Mouse (Mus musculus) megakaryocyte-erythroid progenitor cell, adult 5-6 weeks (primary cell): ENCODE results near the gene Gm6899. TPM values are rescaled to one million over a fixed set of nuclear protein-coding genes. Genes with fewer than 3 reads are reported as not detected.
A peak's percentile ranks its signal among the peaks of the same experiment; 100 is the strongest.

Source experiments
- ATAC-seq: replicated peaks from 2 replicates; pipeline ENCODE4 v1.8.0; 2016; ENCODE audit warnings: mild to moderate bottlenecking, inconsistent platforms; ENCODE audit not compliant: severe bottlenecking, poor library complexity, low FRiP score, low TSS enrichment
- total RNA-seq, 2 experiments: library from RNA; stranded (forward) in 1 of 2; stranded (reverse) in 1 of 2; fragments of 200-1000, 215-1000 nt in 1 of 2; fragments of >200 nt in 1 of 2; fragmentation: Nextera tagmentation in 1 of 2; gene quantifications; 2 replicates each; pipeline ENCODE4 v1.2.3; 2014 to 2017

Gene Gm6899
- total RNA-seq (2014; fragmentation: Nextera tagmentation) (not detected in 2 replicates), total RNA-seq (2017) (not detected in 2 replicates)

DNA sequence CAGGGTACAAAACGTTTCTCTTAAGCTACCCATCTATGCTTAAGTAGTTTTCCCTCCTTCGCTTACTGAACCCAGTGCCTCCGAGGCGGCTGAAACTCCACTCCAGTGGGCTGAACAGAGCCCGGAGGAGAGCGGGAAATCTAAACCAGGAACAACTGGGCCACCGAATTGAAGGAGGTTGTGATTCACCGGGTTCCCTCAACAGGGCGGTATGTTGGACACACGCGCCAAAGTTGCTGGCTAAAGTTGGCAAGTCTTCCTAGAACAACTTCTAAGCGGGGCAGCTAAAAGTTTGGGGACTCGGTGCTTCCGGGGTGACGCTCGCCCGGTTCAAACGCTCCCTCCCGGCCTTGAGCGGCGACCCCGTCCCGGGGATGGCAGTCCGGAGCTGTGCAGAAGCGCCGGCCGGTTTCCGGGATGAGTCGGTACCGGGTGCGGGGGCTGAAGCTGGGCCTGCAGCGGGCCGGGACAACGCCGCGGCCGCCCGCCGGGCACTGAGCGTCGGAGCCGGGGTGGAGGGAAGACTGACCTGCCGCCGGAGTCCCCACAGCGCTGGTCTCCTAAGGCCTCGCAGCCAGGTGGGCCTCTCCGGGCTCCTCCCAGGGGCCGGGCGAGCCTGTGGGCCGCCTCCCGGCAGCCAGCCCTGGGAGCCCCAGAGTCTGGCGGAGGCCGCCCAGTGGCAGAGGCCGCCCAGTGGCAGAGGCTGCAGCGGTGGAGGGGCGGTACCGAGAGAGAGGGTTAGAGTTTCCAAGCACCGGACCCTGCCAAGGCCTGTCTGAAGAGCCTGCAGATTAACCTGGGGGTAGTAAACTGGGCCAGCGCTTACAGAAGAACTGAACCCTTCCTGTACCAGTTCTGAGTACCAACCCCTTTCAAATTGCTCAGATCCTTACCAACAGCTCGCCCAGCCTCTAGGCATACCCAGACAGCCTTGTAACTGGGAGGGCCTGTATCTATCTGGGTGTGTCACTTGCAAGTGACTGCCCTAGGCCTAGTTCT, at the start of gene Gm6899, which contains the start of gene Vrk2:
Gm6899 (plus strand) TSS at position 181 of the 999 bp plus-strand sequence.
Vrk2 (minus strand) TSS at position 939 of the 999 bp plus-strand sequence.
- ATAC-seq: peak; percentile 97

DNA sequence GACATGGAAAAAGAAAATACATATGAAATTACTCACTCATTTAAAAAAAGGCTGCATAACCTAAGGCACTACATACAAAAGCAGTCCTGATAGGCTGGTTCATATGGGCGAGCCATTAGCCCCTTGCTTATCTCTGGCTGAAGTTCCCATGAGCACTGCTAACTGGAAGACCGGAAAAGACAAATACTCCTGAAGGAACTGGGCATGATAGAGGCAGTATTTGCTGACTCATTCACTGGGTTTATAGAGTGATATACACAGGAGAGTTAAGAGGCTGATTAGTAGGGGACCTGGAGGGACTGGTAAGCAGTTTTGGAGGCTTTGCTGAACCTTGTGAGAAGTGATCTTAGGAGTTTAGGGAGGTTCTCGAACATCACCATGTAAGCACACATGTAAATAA, 41.5 kb upstream of the Gm6899 start:
- peak; percentile 44 for ATAC-seq

DNA sequence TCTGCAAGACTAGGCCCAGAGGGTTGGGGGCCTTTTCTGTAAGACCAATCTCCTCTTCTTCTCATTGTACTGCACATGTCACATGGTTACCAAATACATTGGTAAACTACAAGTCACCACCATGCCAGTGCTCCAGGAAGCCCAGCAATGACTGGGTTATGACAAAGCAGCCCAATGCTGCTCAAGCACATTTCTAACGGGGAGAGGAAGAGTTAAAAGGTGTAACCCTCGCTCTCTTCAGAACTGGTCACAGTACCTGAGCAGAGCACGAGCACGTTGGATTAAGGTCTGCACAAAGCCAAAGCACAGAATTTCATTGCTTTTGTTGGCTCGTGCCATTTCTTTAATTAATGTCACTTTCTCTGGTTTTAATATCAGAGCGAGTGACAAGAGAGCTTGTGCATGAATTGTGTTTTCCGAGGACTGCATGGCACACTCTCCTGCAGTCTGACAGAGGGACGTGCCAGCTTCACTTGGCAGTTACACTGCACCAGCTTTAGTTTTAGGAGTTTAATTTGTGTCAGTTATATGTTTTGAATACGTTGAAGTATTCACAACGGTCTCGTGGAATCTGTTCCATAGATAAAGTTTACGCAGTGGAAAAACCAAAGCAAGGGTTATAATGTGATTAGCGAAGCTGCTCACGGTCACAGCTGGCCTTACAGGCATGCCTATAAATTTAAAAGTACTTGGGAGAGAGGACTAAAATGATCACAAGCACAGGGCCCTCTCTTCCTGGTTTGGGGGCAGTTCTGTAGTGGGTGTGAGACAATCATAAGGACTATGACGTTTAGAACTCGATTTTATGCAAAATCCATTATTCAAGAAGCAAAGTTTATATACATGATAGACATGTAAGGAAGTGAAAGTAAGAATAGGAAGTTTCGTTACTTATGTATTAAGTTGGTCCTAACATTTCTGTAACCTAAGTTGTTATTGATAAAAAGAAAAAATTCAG, 7.4 kb upstream of the Gm6899 start:
- peak; percentile 51 for ATAC-seq

DNA sequence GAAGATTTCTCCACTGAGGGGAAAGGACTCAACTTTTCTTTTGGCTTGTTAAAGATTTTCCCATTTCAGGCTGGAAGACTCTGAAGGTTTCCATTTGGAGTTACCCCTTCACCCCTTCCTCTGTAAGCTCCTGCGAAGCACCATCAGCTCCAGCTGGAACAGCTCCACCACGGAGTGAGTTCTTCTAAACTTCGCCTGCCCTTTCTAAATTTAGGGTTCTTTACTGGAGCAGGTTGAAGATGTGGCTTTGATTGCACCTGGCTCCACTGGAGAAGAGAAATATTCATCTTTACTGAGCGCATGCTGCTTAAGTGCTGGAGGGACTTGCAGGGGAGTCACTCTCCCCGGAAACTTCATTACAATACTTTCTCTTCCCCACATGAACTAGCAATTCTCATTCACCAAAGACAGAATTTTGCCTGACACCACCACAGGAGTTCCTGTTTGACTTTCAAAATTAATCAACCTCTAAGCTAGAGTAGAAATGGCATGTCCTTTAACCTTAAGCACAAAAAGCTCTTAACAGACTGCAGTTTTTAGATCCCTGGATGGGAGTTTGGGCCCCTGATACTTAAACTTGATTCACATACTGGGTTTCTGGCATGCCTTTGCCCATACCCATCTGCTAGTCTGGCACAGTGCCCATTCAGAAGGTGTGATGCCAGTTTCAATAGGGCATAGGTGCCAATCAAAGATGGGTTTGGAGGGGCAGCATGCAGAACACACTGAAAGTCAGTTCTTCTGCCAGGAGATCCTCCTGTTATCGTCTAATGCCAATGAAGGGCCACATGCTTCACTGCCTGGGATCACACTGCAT, 6.5 kb upstream of the Gm6899 start:
- ATAC-seq: peak; percentile 53

DNA sequence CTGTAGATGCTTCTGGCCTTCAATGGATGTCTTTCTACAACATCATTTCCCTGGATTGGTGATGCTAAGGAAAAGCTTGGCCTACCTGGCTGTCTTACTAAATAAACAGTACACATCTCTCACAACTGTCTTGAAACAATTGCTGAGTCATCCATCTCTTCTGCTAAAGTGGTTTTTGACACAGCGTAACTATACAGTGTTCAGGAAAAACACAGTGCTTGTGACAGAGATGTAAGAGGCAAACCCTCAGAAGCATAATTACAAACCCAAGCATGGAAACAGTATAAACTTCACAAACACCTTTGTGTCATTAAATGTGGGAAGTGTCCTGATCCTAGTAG, 5.9 kb upstream of the Gm6899 start:
- ATAC-seq: peak; percentile 38

DNA sequence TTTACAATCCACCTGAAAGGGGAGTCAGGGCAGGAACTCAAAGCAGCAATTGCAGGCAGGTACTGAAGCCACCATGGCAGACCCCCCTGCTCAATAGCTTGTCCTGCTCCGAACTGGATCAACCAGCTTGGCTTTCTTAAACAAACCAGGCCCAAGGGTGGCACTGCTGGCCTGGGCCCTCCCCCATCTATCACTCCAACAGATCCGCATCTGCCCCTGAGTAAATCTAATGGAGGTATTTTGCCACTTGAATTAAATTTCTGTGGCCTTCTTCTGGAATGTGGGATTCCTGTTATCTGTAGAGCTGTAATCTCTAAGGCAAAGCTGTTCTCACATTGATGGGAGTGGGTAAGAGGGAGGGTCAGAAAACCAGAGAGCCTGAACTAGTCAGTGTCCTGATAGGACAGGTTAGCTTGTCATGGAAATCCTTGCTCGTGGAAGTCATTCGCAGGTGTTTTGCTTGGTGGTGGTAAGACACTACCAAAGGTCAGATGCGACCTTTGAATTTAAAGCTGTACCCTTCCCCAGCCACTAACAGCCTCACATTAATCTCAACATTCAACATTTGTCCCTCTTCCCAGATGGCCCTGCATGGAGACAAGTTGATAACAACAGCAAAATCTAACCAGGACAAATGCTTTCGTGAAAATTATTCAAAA, 517 bp upstream of the Gm6899 start:
- peak; percentile 10 for ATAC-seq

DNA sequence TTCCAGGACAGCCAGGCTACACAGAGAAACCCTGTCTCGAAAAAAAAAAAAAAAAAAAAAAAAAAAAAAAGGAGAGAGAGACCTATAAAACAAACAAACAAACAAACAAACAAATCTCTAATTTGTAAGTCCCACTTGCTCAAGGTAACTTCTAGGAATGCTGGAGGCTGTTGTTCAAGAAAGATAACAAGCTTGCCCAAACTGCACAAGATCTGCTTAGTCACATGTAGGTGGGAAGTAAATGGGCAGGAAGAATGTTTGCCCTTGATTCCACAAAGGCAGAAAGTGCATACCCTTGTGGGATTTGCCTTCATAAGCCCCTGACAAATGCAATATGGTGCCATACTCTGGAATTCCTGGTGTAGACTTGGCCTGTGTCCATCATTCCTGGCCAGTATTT, 1.4 kb downstream of the Gm6899 start:
- ATAC-seq: no peak

DNA sequence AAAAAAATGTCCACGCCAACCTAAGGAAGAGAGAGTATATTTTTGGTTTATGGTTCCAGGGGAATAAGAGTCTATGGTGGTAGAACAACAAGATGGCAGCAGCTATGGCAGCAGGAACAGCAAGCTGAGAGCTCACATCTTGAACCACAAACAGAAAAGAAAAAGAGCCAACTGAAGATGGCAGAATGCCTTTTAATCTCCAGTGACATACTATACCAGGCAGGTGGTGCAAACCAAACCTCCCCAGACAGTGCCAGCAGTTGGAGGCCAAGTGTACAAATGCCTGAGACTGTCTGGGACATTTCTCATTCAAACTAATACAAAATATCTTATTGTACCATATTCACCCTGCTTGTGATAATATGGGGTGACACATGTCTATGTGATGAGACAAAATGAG, 3.1 kb downstream of the Gm6899 start:
- ATAC-seq: no peak

DNA sequence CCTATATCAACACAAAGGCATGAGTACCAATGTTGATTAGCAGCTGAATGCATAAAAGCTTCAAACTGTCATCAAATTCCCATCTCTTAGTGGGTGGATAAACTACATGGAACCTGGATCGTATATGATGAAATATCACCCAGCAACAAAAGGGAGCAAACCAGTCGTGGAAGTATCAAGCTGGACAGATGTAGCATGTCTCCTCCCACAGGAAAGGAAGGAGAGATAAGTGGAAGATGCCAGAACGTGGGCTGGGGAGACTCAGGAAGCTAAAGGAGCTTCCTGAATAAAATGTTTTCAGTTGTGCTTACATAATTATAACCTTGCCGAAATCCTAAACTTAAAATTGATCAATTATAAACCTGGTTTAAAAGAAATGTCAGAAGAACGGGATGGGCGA, 4.1 kb downstream of the Gm6899 start:
- ATAC-seq: no peak

DNA sequence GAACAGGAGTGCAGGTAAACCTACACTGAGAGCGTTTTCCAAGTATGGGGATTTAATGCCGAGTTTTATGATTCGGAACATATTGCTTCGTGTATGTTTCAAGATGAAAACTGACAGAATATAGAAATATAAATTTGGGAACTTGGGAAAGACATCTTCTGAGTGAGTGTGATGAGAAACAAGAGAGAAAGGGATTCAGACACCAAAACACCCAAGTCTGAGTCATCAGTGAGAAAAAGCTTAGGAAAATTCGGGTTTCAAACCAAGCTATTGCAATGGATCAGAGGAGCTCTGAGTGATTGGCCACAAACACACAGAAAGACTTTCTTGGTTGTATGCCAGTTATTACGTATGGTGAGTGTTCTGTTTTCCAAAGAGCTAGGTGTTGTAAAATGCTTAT, 4.7 kb downstream of the Gm6899 start:
- ATAC-seq: no peak

DNA sequence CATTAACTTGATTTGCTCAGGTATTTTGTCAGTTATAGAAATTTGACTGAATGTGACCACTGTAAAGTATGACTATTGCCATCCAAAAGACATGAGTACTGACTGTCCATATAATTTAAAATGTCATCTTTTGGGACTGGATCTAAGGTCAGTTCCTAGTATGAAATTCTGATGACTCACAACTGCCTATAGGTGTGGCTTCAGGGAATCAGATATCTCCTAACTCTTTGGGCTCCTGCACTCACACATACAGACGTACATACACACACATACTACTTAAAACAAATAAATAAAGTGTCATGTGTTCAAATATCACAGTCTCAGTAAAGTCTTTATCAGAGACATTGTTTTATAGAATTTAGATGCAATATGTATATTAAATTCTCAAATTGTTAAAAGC, 5.8 kb downstream of the Gm6899 start:
- peak; percentile 49; the same call in 1 of the 2 replicates for ATAC-seq

DNA sequence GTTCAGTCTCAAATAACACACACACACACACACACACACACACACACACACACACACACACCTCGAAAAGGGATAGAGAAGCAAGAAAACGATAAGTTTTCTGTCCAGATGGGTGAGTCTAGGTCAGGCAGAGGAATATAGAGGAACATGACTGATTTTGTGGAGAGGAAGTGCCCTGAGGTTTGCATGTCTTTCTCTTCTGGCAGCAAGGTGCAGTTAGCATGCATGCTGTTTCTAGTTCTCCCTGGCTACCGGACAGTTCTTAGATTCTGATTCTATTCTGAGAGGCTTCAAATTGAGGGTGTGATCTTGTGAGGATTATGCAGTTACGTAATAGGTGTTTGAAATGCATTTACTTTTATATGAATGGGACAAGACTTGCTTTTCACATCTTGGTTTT, 7.7 kb downstream of the Gm6899 start:
- ATAC-seq: no peak

DNA sequence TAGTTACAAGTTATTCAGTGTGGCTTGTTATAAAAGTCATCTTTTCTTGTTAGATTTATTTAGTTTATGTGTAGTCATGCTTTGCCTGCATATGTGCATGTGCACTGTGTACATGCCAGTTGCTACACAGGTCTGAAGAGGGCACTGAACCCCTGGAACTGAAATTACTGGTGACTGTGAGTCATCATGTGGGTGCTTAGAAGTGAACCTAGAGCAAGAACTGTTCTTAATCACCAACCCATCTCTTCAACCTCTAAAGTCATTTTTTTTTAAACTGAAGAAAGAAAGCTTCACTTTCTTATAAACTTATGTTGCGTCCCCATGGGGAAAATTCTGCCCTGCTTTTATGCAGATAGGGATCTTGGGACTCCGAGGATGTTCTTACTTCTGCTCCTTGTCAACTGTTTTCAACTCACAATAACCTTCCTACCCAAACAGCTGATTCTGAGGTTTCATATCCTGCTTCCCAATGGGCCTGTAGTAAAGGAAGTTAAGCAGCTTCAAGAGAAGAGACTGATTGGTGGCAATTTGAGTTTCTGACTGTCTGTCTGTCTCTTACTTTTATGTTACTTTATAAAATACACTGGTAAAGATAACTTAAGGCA, 8.6 kb downstream of the Gm6899 start:
- no peak for ATAC-seq

DNA sequence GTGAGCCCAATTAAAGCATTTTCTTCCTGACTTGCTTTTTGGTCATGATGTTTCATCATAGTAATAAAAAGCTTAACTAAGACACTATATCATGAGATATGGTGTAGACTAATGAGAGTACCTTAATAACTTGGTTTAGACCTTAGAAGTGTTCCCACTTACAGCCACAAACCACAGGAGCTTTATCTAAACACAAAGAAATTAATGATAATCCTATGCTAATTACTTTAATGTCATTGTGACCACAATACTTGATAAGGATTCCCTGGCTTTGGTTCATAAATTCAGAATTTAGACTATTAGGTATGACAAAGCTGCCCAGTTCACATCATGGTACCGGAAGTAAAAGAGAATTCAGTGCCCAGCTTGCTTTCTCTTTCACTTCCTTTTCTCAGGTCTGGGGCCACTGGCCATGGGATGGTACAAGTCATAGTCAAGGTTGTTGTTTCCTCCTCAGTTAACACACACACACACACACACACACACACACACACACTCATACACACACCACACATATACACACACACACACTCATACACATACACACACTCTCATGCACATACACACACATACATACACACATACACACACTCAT, 11.1 kb downstream of the Gm6899 start:
- ATAC-seq: peak; percentile 78

DNA sequence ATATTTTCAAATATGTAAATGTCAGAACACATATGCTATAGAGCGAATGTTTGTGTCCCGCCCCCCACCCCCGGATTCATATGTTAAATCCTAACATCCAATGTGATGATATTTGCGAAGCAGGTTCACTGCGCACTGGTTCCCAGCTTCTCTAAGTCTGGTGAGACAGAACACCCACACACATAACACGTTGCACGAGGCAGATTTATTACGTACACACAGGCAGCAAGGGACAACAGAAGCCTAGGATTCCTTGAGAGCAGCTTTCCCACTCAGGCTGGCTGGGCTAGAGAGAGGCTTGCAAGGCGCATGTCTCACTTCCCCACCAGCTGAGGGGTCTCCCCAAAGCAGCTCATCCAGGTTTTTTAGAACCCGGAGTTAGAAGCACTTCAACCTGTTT, 15.8 kb downstream of the Gm6899 start:
- ATAC-seq: no peak

DNA sequence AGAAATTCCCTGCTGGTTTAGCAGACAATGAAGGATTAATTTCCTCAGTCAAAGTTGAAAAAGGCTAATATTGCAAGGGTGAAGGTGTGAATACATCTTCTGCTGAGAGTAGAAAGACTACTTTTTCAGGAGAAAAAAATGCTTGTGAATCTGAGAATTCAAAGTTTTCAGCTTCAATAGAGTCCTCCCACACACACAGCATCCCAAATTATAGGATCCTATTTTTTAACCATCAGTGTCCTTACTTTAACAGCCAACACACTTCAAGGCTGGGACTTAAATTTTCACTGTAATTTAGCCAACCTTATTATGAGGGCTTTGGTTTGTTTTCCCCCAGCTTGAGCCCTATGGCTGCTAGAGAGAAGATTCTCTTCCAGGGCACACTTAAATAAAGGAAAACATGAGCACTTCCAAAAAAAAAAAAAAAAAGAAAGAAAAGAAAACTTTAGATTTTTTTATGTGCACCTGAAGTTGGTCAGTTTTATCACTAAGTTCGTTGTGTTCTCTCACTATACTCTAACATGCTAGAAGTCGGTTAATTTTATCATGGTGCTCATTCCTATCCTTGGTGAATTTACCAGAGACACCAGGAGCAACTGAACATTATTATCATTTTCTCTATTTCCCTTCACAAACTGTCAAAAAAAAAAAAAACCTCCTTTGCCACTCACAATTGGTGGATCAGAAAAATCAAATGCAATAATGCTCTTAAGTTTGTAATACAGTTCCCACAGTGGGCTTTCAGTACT, 25.6 kb downstream of the Gm6899 start:
- ATAC-seq: no peak

DNA sequence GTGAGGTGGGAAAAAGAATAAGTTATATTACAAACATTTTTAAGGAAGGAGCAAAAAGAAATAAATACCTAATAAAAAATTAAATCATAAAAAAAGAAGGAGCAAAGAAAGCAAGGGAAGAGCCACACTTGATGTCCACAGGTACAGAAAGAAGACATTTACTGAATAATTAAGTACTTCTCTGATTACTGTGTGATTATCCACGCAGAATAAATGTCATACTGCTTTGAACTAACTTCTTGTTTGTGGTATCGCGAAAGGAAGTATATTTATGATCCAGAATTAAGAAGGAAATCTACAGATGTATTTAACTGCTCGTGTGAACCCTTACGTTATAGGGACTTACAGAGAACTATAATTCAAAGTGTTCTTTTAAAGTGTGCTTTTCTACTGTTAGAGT, 29.7 kb downstream of the Gm6899 start:
- ATAC-seq: no peak
